Mouse (Mus musculus): ENCODE results near the gene Gm17304. TPM values are rescaled to one million over a fixed set of nuclear protein-coding genes. Genes with fewer than 3 reads are reported as not detected.

Gene Gm17304
- polyA plus RNA-seq, 1 experiment from 2014 or later, result not detected

DNA sequence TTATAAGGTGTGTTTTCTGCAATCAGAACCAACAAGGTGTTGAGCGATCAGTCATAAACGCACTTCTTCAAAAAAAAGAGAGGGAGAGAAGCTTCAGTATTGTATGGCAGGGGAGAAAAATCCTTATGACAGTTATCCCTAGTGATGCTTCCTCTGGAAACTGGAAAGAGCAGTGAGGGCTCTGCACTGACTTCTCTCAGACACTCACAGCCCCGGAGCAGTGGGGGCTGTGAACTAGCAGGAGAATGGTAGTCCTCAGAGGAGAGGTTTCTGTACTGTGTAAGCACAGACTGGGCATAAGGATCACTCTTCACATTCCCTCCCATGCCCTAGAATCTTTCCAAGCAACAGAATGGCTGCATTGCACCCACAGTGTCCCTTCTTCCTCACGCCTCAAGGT is 33.8 kb upstream of the Gm17304 start:
- DNase-seq (ENCODE audit: low spot score), result no peak
- WGBS, result 29% methylated on average over 4 of the region's 4 CpGs
- Histone ChIP-seq H3K27ac (no peak overlapping the region), H3K9ac (ENCODE audit: low read depth, low read length) (no peak overlapping the region), H3K4me1 (replicated peaks; ENCODE audit: insufficient read depth, low read length) (peaks cover 7% of the 10 kb centered on the region; the same call in 1 of the 2 replicates), H3K9me3 (replicated peaks; ENCODE audit: low read length) (no peaks in the 10 kb centered on the region), H3K27me3 (ENCODE audit: insufficient read depth, low read length) (peaks cover 16% of the 10 kb centered on the region), H3K4me3 (replicated peaks; ENCODE audit: low read depth, low read length) (peak overlapping the region; percentile 47; the same call in 1 of the 2 replicates), H3K36me3 (ENCODE audit: insufficient read depth, low read length) (no peaks in the 10 kb centered on the region), H3K4me2 (ENCODE audit: low read length) (peak overlapping the region; percentile 97)
- no peak for TF ChIP-seq CTCF (IDR thresholded peaks at IDR 0.05; ENCODE audit: low read depth)
- no peak for ATAC-seq (replicated peaks; ENCODE audit: low FRiP score, low read depth)

GRCm38 (mm10) chr5:106577237-106577888 is 31.5 kb upstream of the Gm17304 start:
- no peak overlapping the region for H3K27ac ChIP-seq
- no peak overlapping the region for H3K9ac ChIP-seq (ENCODE audit: low read depth, low read length)
- peaks cover 16% of the 10 kb centered on the region for H3K27me3 ChIP-seq (ENCODE audit: insufficient read depth, low read length)
- H3K36me3 ChIP-seq (ENCODE audit: insufficient read depth, low read length), result no peaks in the 10 kb centered on the region
- no peak for ATAC-seq (replicated peaks; ENCODE audit: low FRiP score, low read depth)
- H3K9me3 ChIP-seq (replicated peaks; ENCODE audit: low read length), result no peaks in the 10 kb centered on the region
- no peak for DNase-seq (ENCODE audit: low spot score)
- no peak for TF ChIP-seq CTCF (IDR thresholded peaks at IDR 0.05; ENCODE audit: low read depth)
- H3K4me3 ChIP-seq (replicated peaks; ENCODE audit: low read depth, low read length), result no peak overlapping the region
- 58% methylated on average over 9 of the region's 9 CpGs for WGBS
- H3K4me1 ChIP-seq (replicated peaks; ENCODE audit: insufficient read depth, low read length), result peaks cover 7% of the 10 kb centered on the region; the same call in 1 of the 2 replicates
- no peak overlapping the region for H3K4me2 ChIP-seq (ENCODE audit: low read length)

- Histone ChIP-seq H3K27ac (no peak overlapping the region), H3K4me3 (replicated peaks; ENCODE audit: low read depth, low read length) (no peak overlapping the region), H3K4me2 (ENCODE audit: low read length) (no peak overlapping the region), H3K36me3 (ENCODE audit: insufficient read depth, low read length) (no peaks in the 10 kb centered on the region), H3K9ac (ENCODE audit: low read depth, low read length) (no peak overlapping the region), H3K9me3 (replicated peaks; ENCODE audit: low read length) (no peaks in the 10 kb centered on the region), H3K4me1 (replicated peaks; ENCODE audit: insufficient read depth, low read length) (no peaks in the 10 kb centered on the region), H3K27me3 (ENCODE audit: insufficient read depth, low read length) (no peaks in the 10 kb centered on the region)
- no peak for TF ChIP-seq CTCF (IDR thresholded peaks at IDR 0.05; ENCODE audit: low read depth)
- DNase-seq (ENCODE audit: low spot score), result no peak
- 84% methylated on average over 7 of the region's 7 CpGs for WGBS
- ATAC-seq (replicated peaks; ENCODE audit: low FRiP score, low read depth), result no peak
These were observed 28.0 kb upstream of the Gm17304 start for GRCm38 (mm10) chr5:106580943-106581342.

DNA sequence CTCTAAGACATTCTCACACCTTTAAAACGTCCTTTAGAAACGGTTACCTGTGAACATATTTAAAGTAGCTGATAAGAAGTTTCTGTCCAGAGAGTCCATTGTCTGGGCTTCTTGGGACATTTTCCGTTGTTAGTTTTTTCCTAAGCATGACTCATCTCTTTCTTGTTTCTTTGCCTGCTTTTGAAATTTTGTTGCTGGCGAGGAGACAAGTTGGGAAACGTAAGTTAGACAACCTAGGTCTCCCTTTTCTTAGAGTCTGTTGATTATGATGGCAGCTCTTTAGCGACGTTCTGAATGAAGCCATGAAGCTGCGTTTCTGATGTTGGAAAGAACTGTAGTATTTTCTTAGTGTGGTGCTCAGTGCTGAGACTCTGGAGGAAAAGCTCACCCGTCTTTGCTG is 19.9 kb upstream of the Gm17304 start:
- Histone ChIP-seq H3K9me3 (replicated peaks; ENCODE audit: low read length) (no peaks in the 10 kb centered on the region), H3K4me3 (replicated peaks; ENCODE audit: low read depth, low read length) (no peak overlapping the region), H3K4me1 (replicated peaks; ENCODE audit: insufficient read depth, low read length) (no peaks in the 10 kb centered on the region), H3K27me3 (ENCODE audit: insufficient read depth, low read length) (no peaks in the 10 kb centered on the region), H3K9ac (ENCODE audit: low read depth, low read length) (no peak overlapping the region), H3K4me2 (ENCODE audit: low read length) (no peak overlapping the region), H3K27ac (no peak overlapping the region), H3K36me3 (ENCODE audit: insufficient read depth, low read length) (no peaks in the 10 kb centered on the region)
- no peak for DNase-seq (ENCODE audit: low spot score)
- no peak for TF ChIP-seq CTCF (IDR thresholded peaks at IDR 0.05; ENCODE audit: low read depth)
- no peak for ATAC-seq (replicated peaks; ENCODE audit: low FRiP score, low read depth)
- WGBS, result 93% methylated on average over 9 of the region's 9 CpGs

DNA sequence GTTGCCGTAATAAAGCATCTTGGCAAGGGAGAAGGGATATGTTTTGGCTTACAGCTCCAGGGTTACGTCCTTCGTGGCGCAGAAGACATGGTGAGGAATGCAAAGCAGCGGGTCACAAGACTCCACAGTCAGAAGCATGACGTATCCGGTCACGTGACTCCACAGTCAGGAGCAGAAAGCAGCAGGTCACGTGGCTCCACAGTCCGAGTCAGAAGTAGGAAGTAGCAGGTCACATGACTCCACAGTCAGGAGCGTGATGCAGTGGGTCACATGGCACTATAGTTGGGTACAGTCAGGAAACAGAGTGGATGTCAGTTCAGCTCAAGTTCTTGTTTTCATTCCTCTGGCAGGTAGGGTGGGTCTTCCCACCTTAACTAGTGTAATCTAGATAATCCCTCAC is 19.2 kb upstream of the Gm17304 start:
- ATAC-seq (replicated peaks; ENCODE audit: low FRiP score, low read depth), result no peak

DNA sequence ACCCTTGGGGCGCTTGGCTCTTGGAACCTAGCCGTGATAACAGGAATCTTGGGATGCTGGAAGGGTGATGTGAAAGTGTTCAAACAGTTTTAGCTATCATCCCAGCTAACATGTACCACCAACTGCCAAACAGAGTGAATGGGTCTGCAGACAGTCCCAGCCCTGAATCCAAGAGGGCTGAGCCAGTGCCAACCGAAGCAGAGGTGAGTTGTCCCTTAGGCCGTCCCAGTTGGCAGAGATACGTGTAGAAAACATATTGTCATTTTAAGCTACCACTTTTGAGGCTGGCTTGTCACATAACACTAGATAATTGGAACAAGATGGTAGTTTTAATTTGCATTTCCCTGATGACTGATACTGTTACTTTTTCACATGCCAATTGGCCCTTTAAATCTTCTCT is 18.2 kb upstream of the Gm17304 start:
- H3K9me3 ChIP-seq (replicated peaks; ENCODE audit: low read length), result no peaks in the 10 kb centered on the region
- ATAC-seq (replicated peaks; ENCODE audit: low FRiP score, low read depth), result no peak
- no peak overlapping the region for H3K4me3 ChIP-seq (replicated peaks; ENCODE audit: low read depth, low read length)
- DNase-seq (ENCODE audit: low spot score), result no peak
- WGBS, result 94% methylated on average over 5 of the region's 5 CpGs
- no peak overlapping the region for H3K4me2 ChIP-seq (ENCODE audit: low read length)
- H3K27me3 ChIP-seq (ENCODE audit: insufficient read depth, low read length), result no peaks in the 10 kb centered on the region
- H3K27ac ChIP-seq, result no peak overlapping the region
- H3K9ac ChIP-seq (ENCODE audit: low read depth, low read length), result no peak overlapping the region
- TF ChIP-seq CTCF (IDR thresholded peaks at IDR 0.05; ENCODE audit: low read depth), result no peak
- H3K4me1 ChIP-seq (replicated peaks; ENCODE audit: insufficient read depth, low read length), result no peaks in the 10 kb centered on the region
- H3K36me3 ChIP-seq (ENCODE audit: insufficient read depth, low read length), result no peaks in the 10 kb centered on the region

More for the DNA sequence above, 19.2 kb upstream of the Gm17304 start:
- no peak for DNase-seq (ENCODE audit: low spot score)
- TF ChIP-seq CTCF (IDR thresholded peaks at IDR 0.05; ENCODE audit: low read depth), result no peak
- no peaks in the 10 kb centered on the region for H3K9me3 ChIP-seq (replicated peaks; ENCODE audit: low read length)
- no peak overlapping the region for H3K9ac ChIP-seq (ENCODE audit: low read depth, low read length)
- no peaks in the 10 kb centered on the region for H3K36me3 ChIP-seq (ENCODE audit: insufficient read depth, low read length)
- H3K27ac ChIP-seq, result no peak overlapping the region
- no peak overlapping the region for H3K4me3 ChIP-seq (replicated peaks; ENCODE audit: low read depth, low read length)
- no peaks in the 10 kb centered on the region for H3K4me1 ChIP-seq (replicated peaks; ENCODE audit: insufficient read depth, low read length)
- no peaks in the 10 kb centered on the region for H3K27me3 ChIP-seq (ENCODE audit: insufficient read depth, low read length)
- H3K4me2 ChIP-seq (ENCODE audit: low read length), result no peak overlapping the region
- WGBS, result 75% methylated on average over 11 of the region's 11 CpGs

DNA sequence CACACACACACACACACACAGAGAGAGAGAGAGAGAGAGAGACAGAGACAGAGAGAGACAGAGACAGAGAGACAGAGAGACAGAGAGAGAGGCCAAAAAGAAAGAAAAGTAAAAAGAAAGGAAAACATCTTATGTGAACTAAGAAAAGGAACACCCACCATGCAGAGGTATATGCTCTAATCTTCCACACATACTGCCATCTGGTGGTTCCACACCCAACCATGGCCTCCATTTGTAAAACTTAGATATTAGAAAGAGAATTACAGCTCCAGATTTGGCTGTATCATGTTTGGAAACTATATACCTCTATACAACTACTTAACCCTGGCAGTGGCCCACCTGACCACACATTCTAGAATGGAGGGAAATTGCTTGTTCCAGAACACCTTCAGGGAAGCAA is 14.5 kb upstream of the Gm17304 start:
- Histone ChIP-seq H3K4me2 (ENCODE audit: low read length) (no peak overlapping the region), H3K9ac (ENCODE audit: low read depth, low read length) (no peak overlapping the region), H3K27ac (no peak overlapping the region), H3K27me3 (ENCODE audit: insufficient read depth, low read length) (no peaks in the 10 kb centered on the region), H3K4me1 (replicated peaks; ENCODE audit: insufficient read depth, low read length) (no peaks in the 10 kb centered on the region), H3K9me3 (replicated peaks; ENCODE audit: low read length) (no peaks in the 10 kb centered on the region), H3K4me3 (replicated peaks; ENCODE audit: low read depth, low read length) (no peak overlapping the region), H3K36me3 (ENCODE audit: insufficient read depth, low read length) (no peaks in the 10 kb centered on the region)
- ATAC-seq (replicated peaks; ENCODE audit: low FRiP score, low read depth), result no peak
- TF ChIP-seq CTCF (IDR thresholded peaks at IDR 0.05; ENCODE audit: low read depth), result peak; percentile 48
- no peak for DNase-seq (ENCODE audit: low spot score)

Measured in kidney, postnatal 0 days (tissue).